Mouse (Mus musculus) heart, adult 2 months (tissue): ENCODE measurements around the gene Scn3b.

Experiments used
- CTCF ChIP-seq: fragments of 200-600 bp; IDR thresholded peaks from 2 replicates; pipeline ENCODE4 v1.8.1; 2022; ENCODE audit warnings: antibody characterized with exemption, mild to moderate bottlenecking, moderate library complexity
- EP300 ChIP-seq: fragments of 200-500 bp; IDR thresholded peaks from 2 replicates; pipeline ENCODE4 v1.6.1; 2011; ENCODE audit warnings: low read depth, low read length, control low read depth; ENCODE audit not compliant: insufficient read depth
- POLR2A ChIP-seq: fragments of 200-500 bp; IDR thresholded peaks from 2 replicates; pipeline ENCODE4 v1.6.1; 2011; ENCODE audit warnings: mild to moderate bottlenecking, low read depth, low read length, control low read depth; ENCODE audit not compliant: insufficient read depth

DNA sequence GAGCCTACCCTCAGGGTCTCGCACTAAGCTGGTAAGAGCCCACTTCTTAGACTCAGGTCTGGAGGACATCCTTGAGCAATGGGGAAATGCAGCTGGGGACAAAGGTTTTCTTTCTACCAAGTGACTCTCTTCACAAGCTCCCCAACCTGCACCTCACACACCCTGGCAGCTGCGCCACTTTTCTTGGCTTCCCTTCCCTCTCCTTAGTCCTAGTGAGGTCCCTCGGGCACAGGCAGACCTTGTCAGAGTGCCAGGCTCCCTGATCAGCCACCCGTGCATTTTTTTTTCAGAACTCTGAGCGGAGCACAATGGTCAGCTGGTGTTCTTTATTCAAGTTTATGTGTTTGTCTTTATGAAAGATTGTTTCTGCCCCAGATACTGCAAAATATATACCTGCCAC lies 67.7 kb downstream of the Scn3b start:
- no peak for TF ChIP-seq POLR2A
- no peak for TF ChIP-seq CTCF
- no peak for TF ChIP-seq EP300
